Mouse (Mus musculus): ENCODE measurements around the gene Zfp846.

GRCm38 (mm10) chr9:20536598-20536997 lies 44.5 kb upstream of the Zfp846 start:
- TF ChIP-seq POLR2A (IDR thresholded peaks at IDR 0.05; ENCODE audit: low read depth, low read length) (no peak), CTCF (IDR thresholded peaks at IDR 0.05; ENCODE audit: extremely low read depth, insufficient read length, insufficient replicate concordance, low read depth, low read length) (no peak)

All from small intestine, adult 2 months (tissue).